Mouse (Mus musculus) embryo, embryonic 9.5 days (tissue): ENCODE measurements at regions not wholly inside any gene's neighbourhood (a gene's known extent, or its start where the extent isn't known, plus 50 kb on each side); places are given as distances from the start of the nearest gene placed in this dataset.

ENCODE experiments used
- DNase-seq: peaks from one replicate; pipeline ENCODE4 v3.0.0-alpha.2; 2017; ENCODE audit errors: extremely low spot score

DNA sequence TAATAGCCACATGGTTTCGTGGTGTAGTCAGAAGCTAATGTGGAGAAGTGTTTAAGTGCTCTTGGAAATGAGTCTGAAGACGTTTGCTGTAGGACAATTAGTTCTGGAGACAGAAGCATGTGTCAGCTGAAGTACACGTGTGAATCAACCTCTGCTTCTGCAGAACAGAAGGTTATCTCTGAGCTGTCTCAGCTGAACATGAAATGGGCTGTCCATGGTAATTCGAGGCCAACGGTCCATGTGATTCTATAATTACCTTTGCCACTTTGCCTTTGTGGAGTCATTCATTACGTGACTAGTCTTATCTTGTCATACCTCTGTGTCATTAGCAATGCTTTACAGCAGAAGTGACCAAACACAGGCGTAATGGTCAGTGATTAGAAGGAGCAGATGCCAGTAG lies 295.6 kb upstream of the Veph1 start:
- no peak for DNase-seq

DNA sequence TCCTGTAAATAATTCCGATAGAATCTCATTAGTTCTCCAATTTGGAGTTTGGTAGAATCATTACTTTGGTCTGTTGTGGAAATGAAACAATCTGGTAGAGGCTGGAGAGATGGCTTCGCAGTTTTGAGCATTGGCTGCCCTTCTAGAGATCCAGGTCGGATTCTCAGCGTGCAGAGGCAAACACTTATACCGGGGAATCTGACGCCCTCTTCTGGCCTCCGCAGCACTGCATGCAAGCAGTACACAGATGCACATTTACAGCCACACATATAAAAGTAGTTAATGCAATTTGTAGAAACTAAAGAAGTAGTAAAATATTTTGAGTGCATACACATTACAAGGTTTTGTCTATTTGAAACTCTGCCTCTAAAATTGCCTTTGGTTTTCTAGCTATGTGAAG lies 294.1 kb upstream of the Veph1 start:
- DNase-seq, result no peak

DNA sequence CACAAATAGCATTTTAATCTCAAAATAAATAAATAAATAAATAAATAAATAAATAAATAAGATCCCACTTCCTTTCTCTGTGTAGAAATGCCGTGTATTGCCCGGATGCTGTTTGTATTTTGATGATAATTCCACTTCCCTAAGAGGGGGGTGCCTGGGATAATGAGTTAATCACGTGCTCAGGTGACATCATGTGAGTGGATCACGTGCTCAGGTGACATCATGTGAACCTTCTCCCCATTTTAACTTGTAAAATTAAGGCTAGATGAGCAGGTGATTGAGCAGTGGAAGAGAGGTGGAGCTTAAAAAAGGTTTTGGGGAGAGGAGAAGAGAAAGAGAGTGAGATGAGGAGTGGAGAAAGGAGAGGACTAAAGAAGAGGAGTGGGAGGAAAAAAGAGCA lies 292.8 kb upstream of the Veph1 start:
- DNase-seq, result no peak

DNA sequence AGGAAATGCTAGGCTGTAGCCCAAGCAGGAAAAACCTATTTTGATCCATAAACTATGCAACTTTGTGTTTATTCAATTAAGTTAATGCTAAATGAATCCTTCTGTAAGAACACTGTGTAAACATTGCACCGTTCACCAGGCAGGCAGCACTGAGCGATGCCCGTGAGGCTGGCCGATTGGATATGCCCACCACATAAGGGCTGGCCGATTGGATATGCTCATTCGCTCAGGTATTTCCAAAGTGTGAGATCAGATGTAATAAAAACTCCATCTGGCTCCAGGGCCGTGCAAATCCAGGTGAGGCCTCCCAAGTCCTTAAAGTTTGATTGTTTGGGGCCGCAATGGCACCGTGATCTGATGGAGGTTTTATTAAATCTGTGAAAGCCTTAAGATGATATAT lies 288.2 kb upstream of the Veph1 start:
- DNase-seq, result no peak

DNA sequence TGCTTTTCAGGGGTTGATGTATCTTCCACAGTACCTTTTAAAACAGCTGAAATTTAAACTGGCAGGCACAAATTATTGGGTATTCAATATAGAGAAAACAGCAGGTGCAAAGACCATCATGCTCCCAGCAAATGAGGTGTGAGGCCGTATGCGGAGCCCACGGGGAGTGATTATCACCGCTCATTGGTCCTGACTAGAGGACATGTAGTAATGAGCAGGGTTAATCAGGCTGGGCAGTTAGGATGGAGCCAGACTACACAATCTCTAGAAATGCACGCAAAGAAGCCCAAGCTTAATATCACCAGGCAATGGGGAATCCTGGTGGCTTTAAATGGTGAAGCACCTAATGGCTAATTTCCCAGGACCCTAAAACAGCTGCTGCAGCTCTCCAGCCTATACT lies 287.5 kb upstream of the Veph1 start:
- no peak for DNase-seq

DNA sequence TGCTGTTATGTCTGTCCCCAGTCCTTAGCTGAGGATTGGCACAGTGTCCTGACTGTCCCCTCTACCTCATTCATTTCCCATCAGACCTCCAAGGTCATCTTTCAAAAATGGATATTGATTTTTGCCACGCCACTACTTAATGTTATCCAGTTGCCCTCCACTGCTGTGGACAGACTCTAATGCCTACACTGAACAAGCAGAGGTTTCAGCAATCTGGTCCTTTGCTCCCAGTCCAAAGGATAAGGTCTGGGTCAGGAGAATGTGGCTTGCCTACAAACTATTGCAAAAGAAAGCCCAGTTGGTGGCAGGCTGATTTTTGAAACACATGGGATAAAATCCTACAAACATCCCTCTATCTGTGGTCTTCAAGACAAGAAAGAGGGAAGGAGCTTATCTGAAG lies 280.0 kb upstream of the Veph1 start:
- DNase-seq, result no peak

DNA sequence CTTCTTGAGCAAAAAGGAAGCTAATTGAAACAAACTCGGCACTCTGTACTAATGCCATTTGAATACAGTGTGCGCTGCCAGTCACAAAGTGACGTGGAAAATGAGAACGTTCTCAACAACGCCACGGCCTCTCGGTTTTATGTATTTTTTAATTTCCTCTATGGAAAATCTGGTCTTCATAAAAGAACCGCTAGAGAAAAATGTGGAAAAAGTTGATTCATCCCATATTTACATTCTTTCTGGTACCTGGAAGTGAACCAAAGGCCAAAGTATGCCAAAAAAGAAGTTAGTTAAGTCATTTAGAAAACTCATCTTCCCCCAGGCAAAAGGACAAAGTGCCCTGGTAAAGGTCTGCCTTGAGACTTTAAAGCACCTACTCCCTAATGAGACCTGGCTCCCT lies 277.7 kb upstream of the Veph1 start:
- DNase-seq, result no peak

DNA sequence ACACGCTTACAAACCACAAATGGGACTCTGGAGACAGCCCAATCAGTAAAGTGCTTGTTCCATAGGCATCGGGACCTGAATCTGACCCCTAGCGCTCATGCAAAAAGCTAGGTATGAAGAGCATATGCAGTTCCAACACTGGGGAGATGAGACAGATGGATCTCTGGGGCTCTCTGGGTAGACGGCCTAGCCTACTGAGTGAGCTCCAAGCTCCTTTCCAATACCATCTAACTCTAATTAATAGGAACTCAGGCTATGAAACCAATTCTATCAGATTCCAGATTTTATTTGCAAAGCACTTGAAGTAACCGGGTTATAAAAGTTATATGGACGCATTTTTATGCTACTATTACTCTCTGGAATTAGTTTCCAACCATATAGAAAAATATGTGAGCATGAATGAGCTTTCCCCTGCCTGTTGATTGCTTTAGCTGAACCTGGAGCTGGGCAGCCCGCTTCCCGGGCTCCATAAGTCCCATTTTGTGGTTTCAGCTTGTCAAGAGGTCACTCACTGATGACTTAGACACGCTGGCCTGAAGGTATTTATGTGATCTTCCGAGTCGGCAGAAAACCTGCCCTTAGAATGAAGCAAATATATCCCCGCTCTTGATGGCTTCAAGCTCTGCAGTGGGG lies 276.4 kb upstream of the Veph1 start:
- no peak for DNase-seq

DNA sequence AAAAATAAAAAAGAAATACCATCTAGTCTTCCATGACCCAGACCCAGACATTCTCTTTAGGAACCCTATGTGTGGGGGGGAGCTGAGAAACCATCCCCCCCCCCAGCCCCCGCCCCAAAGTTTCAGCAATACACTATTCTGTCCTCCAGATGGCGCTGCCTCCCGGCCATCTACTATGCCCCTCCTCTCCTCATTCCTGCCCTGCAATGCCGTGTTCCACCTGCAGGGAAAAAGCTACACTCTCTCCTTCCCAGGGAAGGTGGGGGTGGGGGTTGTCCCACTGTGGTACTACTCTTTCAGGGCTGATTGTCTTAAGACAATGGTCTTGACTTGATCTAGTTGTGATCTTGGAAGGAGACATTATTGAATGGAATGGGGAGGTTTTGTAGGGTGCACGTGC lies 273.7 kb upstream of the Veph1 start:
- no peak for DNase-seq

DNA sequence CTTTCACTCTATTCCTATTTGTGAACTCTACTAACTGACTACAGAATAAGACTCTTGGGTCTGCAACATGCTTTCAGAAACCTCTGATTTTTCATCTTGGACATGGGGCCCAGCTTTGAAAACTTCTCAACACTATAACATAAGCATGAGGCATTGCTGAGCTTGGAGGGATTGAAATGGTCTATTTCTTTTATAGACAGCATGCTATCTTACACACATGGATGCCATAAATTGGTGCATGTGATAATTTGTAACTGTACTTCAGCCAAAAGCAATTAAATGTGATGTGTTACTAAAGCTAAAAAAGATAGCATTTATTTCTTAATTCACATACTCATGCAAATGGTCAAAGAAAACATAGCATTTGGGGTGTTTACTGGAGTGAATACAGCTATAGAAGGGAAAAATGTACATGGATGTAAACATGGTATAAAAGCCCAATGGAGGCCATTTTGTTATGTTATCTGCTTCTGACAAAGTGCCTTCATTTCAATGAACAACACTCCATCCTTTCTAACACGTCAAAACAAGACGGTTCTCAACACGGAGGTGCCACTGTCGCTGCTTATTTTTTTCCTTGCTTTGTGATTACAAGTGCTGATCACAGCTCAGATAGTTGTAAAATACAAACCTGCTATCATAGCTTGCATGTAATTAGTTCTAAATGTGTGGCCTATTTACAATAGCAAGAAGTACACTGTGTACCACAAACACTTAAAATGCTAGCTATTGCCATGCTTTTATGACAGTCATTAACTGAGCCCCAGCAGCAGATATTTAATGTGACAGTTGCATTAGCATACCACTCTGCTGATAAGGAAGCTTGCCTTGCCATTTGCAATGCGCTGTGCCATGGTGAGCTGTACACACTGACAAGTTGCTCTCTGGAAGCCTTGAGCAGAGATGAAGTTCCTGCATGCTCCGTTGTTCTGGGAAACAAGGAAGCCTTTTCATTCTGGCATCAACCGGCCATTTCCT lies 267.9 kb upstream of the Veph1 start:
- DNase-seq, result no peak

DNA sequence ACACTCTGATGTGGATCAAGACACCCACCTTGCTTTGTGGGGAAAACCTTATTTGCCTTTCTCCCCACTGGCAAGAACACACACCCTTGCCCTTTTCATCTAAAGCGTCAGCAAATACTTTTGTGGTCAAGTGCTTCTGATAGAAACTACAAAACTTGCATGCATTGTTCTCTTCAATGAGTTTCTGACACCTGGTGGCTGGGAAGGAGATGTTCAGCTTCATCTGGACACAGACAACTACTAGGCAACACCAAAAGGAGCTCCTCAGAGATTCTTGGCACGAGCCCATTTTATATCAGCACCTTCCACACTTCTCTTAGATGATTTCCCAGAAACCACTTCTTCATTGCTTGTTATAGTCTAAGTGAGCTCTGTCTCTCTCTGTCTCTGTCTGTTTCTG lies 266.7 kb upstream of the Veph1 start:
- DNase-seq, result no peak

DNA sequence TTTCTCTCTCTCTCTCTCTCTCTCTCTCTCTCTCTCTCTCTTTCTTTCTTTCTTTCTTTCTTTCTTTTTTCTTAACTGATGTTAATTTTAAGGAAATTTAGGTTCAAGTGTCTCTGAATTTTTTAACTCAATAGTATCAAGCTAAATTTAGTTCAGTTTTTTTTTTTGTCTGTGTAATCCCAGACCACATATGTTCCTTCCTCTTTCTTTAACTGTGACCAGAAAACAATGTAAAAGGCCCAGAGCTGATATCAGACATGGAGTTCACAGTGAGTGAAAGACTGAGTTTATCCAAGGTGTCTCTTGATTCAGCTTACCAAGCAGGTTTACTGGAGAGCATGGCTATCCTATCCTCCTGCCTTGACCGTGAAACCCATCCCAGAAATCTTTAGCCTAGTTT lies 258.9 kb upstream of the Veph1 start:
- DNase-seq, result no peak

DNA sequence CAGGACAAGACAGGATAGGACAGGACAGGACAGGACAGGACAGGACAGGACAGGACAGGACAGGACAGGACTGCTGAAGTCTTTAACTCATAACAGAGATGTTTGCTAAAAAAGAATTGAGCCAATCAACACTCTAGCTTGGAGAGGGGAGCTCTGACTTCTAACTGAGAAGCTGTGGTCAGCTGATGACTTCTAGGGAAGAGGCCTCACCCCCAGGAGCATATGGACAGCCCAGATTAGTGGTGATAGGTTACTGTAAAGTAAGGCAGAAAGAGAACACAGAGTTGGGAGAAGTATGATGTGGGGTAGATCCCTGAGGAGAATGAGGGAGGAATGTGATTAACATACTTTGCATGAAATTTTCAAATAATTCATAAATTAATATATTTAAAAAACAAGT lies 254.3 kb upstream of the Veph1 start:
- no peak for DNase-seq

DNA sequence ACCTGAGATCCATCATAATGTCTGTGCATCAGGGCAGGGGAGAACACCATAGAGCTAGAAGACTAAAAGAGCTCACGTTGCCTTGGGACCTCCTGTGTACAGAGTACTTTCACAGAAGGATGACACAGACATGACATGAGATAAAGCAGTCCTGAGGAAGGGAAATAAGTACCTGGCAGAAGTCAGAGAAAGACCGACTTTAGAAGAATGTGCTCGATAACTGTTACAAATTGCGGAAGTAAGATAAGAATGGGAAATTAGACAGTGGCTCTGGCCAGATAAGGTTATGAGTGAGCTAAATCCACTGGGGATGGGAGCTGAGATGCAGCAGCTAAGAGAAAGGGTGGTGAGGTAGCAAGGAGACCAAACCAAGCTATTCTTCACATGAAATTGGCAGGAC lies 249.9 kb upstream of the Veph1 start:
- DNase-seq, result no peak

DNA sequence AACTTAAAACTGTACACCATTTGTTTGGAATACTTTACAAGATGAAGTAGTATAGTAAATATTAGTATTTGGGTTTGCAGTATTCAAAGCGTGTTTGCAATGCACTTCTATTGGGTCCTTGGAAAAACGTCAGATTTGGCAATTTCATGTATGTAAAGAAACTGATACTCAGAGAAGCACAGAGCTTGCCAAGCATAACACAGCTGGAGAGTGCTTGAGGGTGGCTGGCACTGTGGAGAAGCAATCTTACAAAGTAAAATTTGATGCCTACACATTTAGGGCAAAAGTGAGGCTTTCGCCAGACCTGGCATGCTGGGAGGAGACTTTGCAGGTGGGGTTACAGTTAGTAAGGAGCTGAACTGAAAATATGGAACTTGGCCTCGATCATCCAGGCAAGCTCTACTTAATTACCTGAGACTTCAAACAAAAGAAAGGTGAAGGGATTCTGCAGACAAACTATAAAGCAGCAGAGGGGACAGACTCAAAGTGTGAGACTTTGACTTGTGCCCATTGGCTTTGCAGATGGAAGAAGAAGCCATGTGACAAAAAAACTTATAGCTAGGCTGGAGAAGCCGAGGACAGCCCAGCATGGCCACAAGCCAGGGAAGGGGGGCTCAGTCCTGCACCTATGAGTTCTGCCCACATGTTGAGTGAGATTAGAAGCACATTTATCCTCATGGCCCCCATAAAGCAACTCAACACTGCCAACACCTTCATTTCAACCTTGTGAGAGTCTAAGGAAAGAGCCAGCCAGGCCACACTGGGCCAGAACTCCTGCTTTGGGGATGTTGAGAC lies 247.7 kb upstream of the Veph1 start:
- DNase-seq, result no peak

DNA sequence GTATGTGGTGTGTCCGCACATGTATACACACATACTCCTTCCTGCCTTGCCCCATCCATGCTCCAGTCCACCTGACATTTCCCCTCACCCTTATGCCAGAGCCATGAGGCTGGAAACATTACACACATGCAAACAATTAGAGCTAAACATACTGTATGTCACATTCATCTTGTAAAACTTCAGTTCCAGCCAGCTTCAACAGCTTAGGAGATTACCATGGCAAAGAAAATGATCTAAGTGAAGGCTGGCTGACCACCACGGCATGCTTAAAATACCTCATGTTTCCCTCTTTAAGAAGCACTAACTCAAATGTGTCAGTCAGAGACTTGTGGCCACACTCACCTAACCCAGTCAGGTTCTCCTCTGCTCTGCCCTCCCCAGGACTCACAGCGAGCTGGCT lies 246.2 kb upstream of the Veph1 start:
- no peak for DNase-seq

DNA sequence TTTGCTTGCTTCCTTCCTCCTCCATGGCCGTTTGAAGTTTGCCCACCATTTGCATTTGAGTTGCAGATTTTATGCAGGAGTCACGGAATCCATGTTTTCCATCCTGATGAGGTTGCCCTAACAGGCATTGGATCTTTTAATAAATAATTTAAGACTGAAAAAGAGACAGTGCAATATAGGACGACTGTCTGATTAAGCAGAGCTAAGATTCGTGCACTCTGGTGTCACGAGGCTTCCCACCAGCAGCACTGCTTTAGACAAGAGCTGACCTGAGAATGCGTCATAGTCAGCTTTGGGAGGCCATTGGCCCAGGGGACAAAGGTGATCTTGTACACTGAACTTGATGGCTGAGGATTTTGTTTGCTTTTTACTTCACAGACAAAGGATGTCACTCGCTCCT lies 241.3 kb upstream of the Veph1 start:
- DNase-seq, result no peak

DNA sequence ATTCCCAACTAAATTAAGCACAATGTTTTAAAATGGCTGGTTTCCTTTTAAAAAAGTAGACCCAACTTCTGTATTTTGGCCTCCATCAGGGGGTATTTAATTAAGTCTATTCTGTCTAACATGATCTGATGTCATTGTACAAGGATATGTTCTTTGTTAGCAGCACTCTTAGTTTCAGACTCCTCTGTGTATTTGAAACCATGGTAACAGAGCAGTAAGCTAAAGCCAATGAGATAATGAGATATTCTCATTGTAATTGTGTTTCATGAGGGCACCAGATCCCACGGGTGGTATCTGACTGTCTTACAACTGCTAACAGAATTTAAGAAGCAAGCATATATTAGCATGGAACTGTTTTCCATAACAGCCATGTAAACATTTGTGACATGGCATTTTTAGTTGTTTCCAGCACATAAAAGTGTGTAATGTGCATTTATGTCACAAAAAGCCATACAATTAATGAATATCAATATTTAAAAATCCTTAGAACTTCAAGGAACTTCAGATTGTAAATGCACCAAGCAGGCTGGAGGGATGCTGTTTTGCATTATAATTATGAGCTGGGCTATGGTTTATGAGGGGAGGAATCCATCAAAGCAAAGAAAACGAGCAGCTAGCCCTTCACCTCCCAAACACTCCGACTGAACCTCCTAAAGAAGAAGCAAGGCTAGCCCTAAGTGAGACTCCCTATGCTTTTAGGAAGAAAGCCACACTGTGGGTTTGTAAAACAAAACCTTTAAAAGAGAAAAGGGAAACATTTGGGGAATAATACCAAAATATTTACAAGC lies 240.7 kb upstream of the Veph1 start:
- no peak for DNase-seq

DNA sequence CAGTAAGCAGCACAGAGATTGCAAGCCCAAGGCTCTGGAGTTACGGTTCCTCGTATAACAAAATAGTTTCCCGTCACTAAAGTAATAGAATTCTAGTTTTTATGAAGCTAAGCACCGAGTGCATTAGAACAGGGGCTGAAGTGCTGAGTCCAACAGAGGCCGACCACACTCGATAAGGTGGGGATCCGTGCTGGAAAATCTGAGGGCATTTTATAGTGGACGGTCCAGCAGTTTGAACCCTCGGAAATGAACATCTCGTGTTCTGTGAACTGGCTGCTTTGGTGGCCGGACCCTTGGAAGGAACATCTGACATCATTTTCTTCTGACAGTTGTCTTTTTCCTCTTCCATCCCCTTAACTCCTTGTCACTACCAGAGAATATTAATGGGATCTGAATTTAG lies 240.0 kb upstream of the Veph1 start:
- no peak for DNase-seq

DNA sequence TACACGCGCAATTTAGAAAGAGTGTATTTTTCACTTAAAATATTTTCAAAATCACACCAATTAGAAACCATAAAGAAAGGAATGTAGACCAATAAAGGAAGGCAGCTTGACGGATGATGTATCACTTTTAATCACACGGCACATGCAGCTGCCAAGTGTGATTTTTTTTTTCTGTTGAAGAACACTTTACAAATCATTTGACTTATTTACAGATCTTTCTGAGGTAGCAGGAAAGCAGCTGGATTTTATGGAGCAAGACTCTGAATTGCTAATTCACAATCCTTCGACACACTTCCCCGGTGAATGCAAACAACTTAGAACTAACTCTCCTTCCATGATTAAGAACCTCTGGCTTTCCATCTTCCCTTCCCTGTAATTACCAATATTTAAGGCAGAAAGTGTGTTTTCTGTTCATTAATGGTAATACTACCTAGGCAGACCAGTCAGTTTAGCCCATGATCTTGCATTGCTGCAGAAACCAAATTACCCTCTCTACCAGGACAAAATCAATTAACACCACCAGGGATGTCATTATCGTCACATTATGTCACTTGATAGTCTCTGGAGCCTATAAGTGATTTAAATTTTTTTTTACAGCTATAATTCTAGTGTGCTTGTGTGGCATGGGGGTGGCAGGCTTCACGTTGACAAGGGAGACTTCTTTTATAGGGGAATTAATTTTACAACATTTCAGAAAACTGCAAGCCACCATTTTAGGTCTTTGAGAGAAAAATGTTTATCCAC lies 239.3 kb upstream of the Veph1 start:
- no peak for DNase-seq

DNA sequence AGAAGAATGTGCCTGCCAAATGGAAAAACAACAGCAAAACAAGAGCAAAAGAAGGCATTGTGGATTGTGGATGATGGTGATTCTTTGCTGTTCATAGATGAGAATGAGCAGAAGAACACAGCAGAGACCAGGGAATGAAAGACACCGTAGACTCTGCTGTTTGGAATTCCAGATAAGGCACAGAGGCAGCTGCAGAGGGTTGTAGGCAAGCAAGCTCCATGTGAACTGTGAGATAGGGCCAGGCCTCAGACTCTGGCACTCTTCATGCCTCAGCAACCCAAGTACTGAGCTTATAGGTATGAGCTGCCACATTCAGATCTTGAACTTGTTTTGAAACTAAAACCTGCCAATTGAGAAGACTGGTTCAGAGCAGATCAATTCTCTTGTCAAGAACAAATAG lies 223.3 kb upstream of the Veph1 start:
- no peak for DNase-seq
